Mouse (Mus musculus) hindbrain, embryonic 10.5 days (tissue): Measurements from ENCODE around the gene Ptprn2. TPM values are rescaled to one million over a fixed set of nuclear protein-coding genes. Genes with fewer than 3 reads are reported as not detected.
A peak's percentile ranks its signal among the peaks of the same experiment; 100 is the strongest.

ENCODE experiments used
- DNase-seq: peaks from one replicate; pipeline ENCODE4 v3.0.0-alpha.2; 2017; ENCODE audit warnings: low spot score
- H3K27ac ChIP-seq: fragments of 300-500 bp; sonication (generic); 2 replicates; pipeline ENCODE4 v1.5.1; 2016; ENCODE audit warnings: mild to moderate bottlenecking, moderate library complexity
- H3K27me3 ChIP-seq: fragments of 300-500 bp; sonication (generic); 2 replicates; pipeline ENCODE4 v1.6.1; 2016; ENCODE audit warnings: mild to moderate bottlenecking; ENCODE audit not compliant: poor library complexity, insufficient read depth, severe bottlenecking
- H3K36me3 ChIP-seq: fragments of 300-500 bp; sonication (generic); 2 replicates; pipeline ENCODE4 v1.6.1; 2016; ENCODE audit warnings: mild to moderate bottlenecking, moderate library complexity
- H3K4me1 ChIP-seq: fragments of 300-500 bp; sonication (generic); replicated peaks from 2 replicates; pipeline ENCODE4 v1.6.1; 2016; ENCODE audit warnings: mild to moderate bottlenecking
- H3K4me3 ChIP-seq: fragments of 300-500 bp; sonication (generic); 2 replicates; pipeline ENCODE4 v1.5.1; 2016; ENCODE audit warnings: mild to moderate bottlenecking, moderate library complexity
- H3K9me3 ChIP-seq: fragments of 300-500 bp; sonication (generic); 2 replicates; pipeline ENCODE4 v1.6.1; 2016; ENCODE audit warnings: mild to moderate bottlenecking, moderate library complexity
- WGBS: fragments of 180-500 bp; shearing (Covaris S2); methylation state at CpG from one replicate; pipeline ENCODE4 v1.1.7; 2016; 5-methylcytosine and 5-hydroxymethylcytosine counted together
- polyA plus RNA-seq: library from polyadenylated mRNA; unstranded; fragments of >200 nt; fragmentation: Nextera tagmentation; extraction: Ambion mirVana; gene quantifications from 2 replicates; pipeline ENCODE4 v1.2.1, GENCODE M21; 2016

Ptprn2 gene
- polyA plus RNA-seq, 1 experiment from 2014 or later: 6.4 TPM

DNA sequence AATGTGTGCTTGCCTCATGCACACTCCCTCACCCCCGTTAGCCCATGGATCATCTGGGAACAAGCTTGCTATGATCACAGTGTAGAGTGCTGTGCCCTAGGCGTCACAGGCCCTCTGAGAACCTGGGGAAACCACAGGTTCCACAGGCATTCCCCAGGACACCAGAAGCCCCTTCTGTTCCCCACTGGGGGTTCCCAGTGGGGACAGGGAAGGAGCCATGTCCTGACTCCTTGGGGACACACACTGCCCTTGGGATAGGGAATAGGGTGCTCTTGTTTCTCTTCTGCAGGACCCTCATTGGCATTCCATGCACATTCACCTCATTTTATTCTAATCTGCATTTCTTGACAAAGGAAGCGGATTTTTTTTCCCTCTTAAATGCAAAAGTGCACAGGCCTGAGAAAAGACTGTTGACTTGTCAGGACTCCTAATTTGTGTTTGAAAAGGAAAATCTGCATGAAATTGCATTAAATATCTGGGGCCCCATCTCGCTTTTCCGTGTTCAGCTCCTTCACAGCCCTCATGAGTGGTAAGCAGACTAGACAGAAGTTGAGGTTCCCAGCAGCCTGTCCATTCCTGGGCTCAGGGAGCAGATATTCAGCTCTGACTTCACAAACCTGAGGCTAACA is 542.9 kb downstream of the Ptprn2 start:
- Histone ChIP-seq H3K4me3 (no peak overlapping the region), H3K27me3 (no peaks in the 10 kb centered on the region), H3K9me3 (no peaks in the 10 kb centered on the region), H3K36me3 (no peaks in the 10 kb centered on the region), H3K4me1 (peaks cover 17% of the 10 kb centered on the region), H3K27ac (peak overlapping the region; percentile 78)
- no peak for DNase-seq
- WGBS: 58% methylated on average over 5 of the region's 5 CpGs

DNA sequence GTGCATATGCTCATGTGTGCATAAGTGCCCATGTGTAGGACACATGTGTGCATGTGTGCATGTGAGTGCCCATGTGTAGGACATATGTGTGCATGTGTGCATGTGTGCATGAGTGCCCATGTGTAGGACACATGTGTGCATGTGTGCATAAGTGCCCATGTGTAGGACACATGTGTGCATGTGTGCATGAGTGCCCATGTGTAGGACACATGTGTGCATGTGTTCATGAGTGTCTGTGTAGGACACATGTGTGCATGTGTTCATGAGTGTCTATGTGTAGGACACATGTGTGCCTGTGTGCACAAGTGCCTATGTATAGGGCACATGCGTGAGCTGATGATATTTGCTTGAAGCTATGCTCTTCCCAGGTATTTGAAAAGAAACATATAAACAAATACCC is 547.7 kb downstream of the Ptprn2 start:
- Histone ChIP-seq H3K9me3 (no peaks in the 10 kb centered on the region), H3K36me3 (no peaks in the 10 kb centered on the region), H3K4me1 (peaks cover 25% of the 10 kb centered on the region), H3K27ac (no peak overlapping the region), H3K27me3 (no peaks in the 10 kb centered on the region), H3K4me3 (no peak overlapping the region)
- WGBS: 95% methylated on average over 1 of the region's 1 CpGs
- no peak for DNase-seq

DNA sequence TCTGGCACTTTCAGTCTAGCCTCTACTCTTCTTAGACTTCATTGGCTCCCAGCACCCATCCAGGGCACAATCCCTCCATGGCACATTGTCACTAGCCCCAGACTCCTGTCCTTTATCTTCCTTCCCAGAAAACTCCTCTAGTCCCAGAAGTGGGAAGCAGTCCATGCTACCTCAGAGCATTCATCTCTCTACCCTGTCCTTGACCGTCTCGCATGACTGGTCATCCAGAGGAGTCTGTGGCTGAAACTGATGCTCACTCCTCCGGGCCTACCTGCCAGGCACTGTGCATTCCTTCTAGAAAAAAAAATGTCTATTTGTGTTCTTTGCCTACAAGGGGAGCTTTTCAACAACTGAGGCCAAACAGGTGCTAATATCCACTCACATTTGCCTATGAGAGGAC is 549.0 kb downstream of the Ptprn2 start:
- no peaks in the 10 kb centered on the region for H3K9me3 ChIP-seq
- H3K36me3 ChIP-seq: no peaks in the 10 kb centered on the region
- no peak for DNase-seq
- H3K27ac ChIP-seq: no peak overlapping the region
- H3K4me1 ChIP-seq: peaks cover 20% of the 10 kb centered on the region
- no peak overlapping the region for H3K4me3 ChIP-seq
- WGBS: 87% methylated on average over 3 of the region's 3 CpGs
- H3K27me3 ChIP-seq: no peaks in the 10 kb centered on the region

DNA sequence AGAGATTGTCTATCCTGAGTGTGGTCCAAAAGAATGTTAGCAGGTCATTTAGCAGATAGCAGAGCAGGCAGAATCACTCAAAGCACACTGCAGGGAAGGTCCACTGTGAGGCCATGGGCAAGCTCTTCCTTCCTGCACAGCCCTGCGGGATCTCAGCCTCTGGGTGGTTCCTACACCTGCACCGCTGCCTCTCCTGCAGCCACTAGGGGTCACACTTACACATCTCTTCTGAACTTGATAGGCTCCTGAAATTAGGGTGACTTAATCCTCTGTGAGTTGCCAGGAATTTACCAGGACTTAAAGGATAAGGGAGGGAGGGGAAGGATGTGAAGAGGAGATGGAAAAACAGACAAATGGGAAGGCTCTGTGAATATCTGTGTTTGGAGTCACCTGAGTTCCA is 549.7 kb downstream of the Ptprn2 start:
- 5% methylated on average over 2 of the region's 2 CpGs for WGBS
- Histone ChIP-seq H3K27me3 (no peaks in the 10 kb centered on the region), H3K27ac (no peak overlapping the region), H3K9me3 (no peaks in the 10 kb centered on the region), H3K4me1 (peaks cover 27% of the 10 kb centered on the region), H3K4me3 (no peak overlapping the region), H3K36me3 (no peaks in the 10 kb centered on the region)
- peak; percentile 58 for DNase-seq

DNA sequence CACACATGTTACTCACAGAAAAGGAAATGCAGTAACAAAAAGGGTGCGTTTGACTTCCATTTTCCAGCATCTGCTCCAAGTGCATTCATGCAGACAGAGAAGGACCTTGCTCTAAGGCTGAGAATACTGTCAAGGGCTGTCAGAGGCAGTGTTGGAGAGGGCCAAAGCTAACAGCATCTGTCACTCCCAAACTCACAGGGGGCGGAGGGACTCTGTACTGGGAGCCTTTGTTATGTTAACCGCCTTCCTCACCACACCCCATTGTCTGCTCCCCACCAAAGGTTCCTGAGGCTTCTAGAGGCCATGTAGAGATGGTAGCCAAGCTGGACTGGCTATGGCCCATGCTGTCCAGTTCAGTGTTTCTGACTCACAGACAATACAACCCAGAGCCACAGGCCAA is 553.9 kb downstream of the Ptprn2 start:
- peak; percentile 65 for DNase-seq
- H3K36me3 ChIP-seq: no peaks in the 10 kb centered on the region
- H3K4me1 ChIP-seq: peaks cover 31% of the 10 kb centered on the region
- H3K9me3 ChIP-seq: no peaks in the 10 kb centered on the region
- H3K4me3 ChIP-seq: no peak overlapping the region
- WGBS: 16% methylated on average over 3 of the region's 3 CpGs
- no peaks in the 10 kb centered on the region for H3K27me3 ChIP-seq
- H3K27ac ChIP-seq: peak overlapping the region; percentile 86

DNA sequence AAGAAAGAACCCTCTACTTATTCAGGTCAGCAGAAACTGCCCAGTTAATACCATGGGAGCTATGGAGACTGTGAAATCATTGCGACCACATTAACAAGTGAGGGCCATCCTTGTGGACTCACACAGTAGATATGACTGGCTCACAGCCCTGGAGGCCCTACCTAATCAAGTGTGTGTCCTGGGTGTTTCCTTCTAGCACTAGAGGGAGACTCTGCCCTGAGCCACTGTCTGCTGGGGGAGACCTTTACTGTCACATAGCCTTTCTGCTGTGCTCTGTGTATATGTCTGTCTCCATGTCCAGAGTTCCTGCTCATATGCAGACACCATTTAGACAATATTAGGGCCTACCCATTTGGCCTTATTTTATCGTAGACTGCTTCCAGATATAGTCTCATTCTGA is 555.9 kb downstream of the Ptprn2 start:
- 93% methylated on average over 2 of the region's 2 CpGs for WGBS
- Histone ChIP-seq H3K4me1 (peaks cover 19% of the 10 kb centered on the region), H3K36me3 (no peaks in the 10 kb centered on the region), H3K27me3 (no peaks in the 10 kb centered on the region), H3K27ac (no peak overlapping the region), H3K9me3 (no peaks in the 10 kb centered on the region), H3K4me3 (no peak overlapping the region)
- DNase-seq: no peak

DNA sequence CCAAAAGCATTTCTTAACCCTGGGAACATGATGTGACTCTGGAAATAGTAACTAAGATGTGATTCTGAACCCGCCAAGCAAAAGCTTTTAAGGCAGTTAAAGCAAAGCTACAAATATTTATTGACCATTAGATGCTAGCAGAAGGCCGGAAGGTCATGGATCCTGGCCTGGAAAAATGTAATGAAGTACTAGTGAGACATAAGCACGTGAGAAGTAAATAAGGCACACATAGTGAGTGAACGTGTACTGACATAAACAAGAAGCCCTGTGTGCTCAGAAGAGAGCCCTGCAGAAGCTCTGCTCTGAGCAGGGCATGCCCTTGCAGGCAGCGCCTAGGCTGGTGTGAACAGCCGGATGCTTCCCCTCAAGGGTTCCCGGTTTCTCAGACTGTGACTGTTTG is 557.2 kb downstream of the Ptprn2 start:
- Histone ChIP-seq H3K9me3 (no peaks in the 10 kb centered on the region), H3K27ac (no peak overlapping the region), H3K36me3 (no peaks in the 10 kb centered on the region), H3K4me1 (peaks cover 27% of the 10 kb centered on the region), H3K4me3 (no peak overlapping the region), H3K27me3 (no peaks in the 10 kb centered on the region)
- 84% methylated on average over 7 of the region's 7 CpGs for WGBS
- no peak for DNase-seq

DNA sequence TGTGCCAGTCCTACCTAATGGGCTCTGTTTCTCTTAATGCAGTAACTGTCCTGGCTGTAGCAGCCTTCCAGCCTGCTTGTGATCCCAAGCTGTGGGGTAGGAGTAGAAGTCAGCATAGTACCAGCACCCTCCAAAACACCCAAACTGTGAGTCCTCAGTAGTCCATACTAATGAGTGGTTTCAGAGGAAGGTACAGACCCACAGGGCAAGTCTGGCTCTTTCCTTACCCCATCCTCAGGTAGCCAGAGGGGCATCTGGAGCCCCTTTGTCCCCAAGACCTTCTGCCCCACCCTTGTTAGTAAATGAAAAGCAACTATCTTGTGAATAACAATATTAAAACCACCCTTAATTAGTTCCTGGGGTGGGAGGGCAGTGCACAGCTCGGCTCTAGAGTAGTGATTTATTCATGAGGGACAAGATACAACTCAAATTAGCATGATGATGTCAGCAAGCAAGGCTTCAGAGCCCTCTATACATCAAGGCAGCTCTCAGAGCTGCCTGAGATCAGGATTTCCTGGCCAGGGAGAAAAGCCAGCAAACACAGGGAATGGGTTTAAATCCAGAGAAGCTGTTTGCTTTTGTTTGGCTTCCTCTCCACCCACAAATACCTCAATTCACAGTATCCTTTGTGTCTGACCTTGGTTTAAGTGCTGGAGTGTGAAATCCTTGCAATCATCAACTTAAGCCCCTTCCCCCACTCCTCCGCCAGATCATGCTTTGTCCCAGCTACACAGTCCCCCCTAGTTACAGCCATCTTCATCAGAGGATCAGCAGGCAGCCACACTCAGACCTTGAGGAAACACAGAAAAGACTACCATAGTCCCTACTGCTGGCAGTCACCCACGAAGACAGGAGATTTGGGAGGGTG is 562.1 kb downstream of the Ptprn2 start:
- Histone ChIP-seq H3K27me3 (no peaks in the 10 kb centered on the region), H3K9me3 (no peaks in the 10 kb centered on the region), H3K27ac (peak overlapping the region; percentile 91), H3K4me1 (peaks cover 28% of the 10 kb centered on the region), H3K4me3 (no peak overlapping the region), H3K36me3 (no peaks in the 10 kb centered on the region)
- WGBS: 9% methylated on average over 3 of the region's 3 CpGs
- DNase-seq: peak; percentile 51

DNA sequence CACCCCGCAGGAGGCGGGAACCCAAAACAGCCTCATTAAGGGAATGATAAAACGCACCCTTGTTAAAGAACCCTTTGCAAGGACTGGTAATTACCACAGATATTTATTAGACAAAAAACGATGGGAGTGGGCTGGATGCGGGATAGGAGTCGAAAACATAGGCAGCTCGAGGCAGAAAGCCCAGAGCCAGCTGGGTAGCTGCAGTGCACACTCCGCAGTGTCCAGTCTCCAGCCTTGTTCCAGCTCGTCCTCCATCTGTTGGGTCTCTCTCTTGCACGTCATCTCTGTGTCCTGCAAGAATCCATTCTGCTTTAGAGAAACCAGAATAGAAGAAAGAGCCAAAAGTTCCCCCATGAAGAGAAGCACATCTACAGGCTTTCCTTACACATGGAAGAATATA is 564.3 kb downstream of the Ptprn2 start:
- H3K36me3 ChIP-seq: no peaks in the 10 kb centered on the region
- no peak for DNase-seq
- H3K4me1 ChIP-seq: peaks cover 50% of the 10 kb centered on the region
- H3K4me3 ChIP-seq: no peak overlapping the region
- no peak overlapping the region for H3K27ac ChIP-seq
- no peaks in the 10 kb centered on the region for H3K27me3 ChIP-seq
- 87% methylated on average over 10 of the region's 10 CpGs for WGBS
- H3K9me3 ChIP-seq: no peaks in the 10 kb centered on the region

DNA sequence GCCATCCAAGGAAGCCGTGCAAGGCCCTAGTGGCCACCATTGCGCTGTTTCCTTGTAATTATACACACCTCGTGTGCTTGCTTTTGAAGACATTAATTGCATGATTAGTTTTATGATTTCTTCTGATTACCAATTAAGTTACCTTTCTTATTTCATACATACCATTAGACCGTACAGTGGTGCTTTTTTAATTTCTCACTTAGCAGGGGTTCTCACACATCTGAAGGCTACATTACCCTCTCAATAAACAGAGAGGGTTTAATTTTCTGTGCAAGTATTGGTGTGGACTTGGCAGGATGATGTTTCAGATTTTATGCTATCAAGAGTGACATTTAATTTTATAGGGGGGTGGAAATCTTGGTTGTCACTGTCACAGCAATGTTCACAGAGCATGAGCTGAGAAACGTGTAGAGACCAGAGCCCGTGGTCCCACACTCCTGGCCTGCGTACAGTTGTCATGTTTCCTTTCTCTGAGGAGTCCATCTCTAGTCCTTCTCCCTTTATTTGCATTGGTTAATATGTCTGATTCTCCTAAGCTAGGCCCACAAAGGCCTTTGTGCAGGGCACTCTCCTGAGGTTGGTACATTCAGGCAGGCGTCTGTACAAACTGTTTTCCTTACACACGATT is 567.8 kb downstream of the Ptprn2 start:
- peak overlapping the region; percentile 36; the same call in 1 of the 2 replicates for H3K4me3 ChIP-seq
- no peak for DNase-seq
- H3K9me3 ChIP-seq: no peaks in the 10 kb centered on the region
- H3K4me1 ChIP-seq: peaks cover 58% of the 10 kb centered on the region
- peak overlapping the region; percentile 94 for H3K27ac ChIP-seq
- 68% methylated on average over 9 of the region's 9 CpGs for WGBS
- no peaks in the 10 kb centered on the region for H3K36me3 ChIP-seq
- H3K27me3 ChIP-seq: peaks cover 4% of the 10 kb centered on the region

DNA sequence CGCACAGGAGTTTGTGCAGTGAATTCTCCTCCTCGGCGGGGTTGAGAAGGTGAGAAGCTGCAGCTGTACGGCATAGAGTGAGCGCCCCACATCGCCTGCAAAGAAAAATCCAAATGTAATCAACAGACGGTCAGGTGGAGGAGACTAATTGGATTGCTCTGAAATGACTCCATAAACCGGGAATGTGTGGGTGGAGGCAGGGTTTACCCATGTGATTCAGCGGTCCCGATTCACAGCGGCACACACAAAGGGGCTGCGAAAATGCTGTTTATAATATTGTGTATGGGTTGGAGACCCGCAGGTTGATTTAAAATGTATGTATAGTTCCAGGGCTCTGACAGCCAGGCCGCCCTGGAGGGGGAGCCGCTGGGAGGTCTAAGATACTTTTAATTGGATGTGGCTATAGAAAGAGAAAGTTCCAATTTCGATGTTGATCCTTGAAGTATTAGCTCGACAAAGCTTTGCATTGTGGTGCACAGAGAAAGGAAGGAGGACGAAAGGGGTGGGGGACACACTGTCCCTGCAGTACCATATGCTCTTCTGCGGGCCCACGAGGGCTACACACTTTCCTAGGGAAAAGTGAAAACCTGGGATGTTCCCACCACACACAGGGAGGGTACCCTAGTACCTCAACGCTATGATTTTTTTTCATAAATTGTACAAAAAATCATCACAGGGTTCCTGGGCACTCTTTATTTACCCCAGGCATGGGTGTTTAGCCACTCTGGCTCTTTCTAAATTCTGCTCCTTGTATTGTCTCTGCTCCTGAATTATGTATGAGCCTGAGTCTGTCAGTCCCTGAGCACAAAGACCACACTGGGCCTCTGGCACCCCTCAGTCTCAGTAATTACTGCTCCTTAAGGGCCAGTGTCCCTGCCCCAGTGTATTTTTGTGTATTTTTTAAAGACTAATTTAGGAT is 568.6 kb downstream of the Ptprn2 start:
- H3K36me3 ChIP-seq: no peaks in the 10 kb centered on the region
- peak overlapping the region; percentile 94 for H3K27ac ChIP-seq
- H3K9me3 ChIP-seq: no peaks in the 10 kb centered on the region
- 23% methylated on average over 21 of the region's 21 CpGs for WGBS
- H3K4me3 ChIP-seq: peak overlapping the region; percentile 36
- peaks cover 60% of the 10 kb centered on the region for H3K4me1 ChIP-seq
- peaks cover 4% of the 10 kb centered on the region for H3K27me3 ChIP-seq
- DNase-seq: peak; percentile 64

DNA sequence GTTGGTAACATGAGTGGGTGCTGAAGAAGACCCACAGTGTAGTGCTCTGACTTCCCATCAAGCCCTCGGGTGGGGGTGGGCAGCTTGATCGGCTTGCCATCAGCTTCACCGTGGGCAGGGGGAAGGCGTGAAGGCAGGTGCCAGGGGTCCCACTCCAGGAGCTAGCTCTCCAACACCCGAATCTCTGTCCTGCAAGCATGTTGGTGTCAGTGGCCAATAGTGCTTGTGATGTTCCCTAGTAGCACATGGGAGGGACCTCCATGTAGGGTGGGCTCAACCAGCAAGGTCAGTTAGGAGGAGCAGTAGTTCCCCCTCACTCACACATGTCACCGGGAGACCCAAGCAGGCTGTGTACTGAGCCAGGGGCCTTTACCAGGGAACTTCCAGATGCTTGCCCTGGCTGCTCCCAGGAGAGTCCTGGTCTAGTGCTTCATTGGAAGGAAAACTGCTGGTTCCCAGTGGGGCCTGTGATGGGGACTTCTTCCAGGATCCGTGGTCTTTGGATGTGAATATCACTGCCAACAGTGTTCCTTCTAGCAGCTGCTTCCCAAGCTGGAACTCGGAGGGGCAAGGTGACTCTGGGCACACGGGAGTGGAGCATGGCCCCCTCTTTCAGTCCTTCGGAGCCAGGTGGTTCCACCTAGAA is 569.5 kb downstream of the Ptprn2 start:
- Histone ChIP-seq H3K9me3 (no peaks in the 10 kb centered on the region), H3K36me3 (no peaks in the 10 kb centered on the region), H3K4me1 (peaks cover 59% of the 10 kb centered on the region), H3K27ac (peak overlapping the region; percentile 94), H3K27me3 (peaks cover 4% of the 10 kb centered on the region), H3K4me3 (no peak overlapping the region)
- peak; percentile 43 for DNase-seq
- 70% methylated on average over 10 of the region's 10 CpGs for WGBS
